Mouse (Mus musculus): ENCODE measurements around the gene Slc25a45.

DNA sequence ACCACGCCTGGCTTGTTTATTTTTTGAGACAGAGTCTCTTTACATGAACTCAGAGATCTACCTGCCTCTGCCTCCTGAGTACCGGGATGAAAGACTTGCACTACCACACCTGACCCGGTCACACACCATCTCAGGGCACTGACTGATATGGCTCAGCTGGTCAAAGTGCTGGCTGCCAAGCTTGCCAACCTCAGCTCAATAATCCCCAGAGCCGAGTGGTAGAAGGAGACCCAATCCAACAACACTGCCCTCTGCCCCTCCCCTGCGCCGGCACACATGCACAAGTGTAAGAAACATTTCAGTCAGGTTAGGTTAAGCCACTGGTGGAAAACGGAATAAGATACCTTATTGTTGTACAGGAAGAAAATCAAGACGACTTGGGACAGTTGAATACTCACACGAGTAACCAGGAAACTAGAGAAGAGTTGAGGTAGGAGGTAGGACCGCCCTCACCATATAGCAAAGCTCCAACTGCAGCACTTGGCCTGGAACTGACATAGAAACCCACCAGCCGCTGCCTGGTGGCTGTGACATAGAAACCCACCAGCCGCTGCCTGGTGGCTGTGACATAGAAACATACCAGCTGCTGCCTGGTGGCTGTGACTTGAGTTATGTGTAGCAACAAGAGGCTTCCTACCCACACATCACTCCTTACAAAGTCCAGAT lies 43.2 kb upstream of the Slc25a45 start:
- TF ChIP-seq CTCF (IDR thresholded peaks at IDR 0.05) (no peak), EP300 (IDR thresholded peaks at IDR 0.05) (no peak)

Measured in lung, postnatal 0 days (tissue).